Mouse (Mus musculus) megakaryocyte, embryonic 14.5 days (primary cell): ENCODE data around the gene Glud1.

ENCODE experiments used
- FLI1 ChIP-seq: IDR thresholded peaks from 2 replicates; pipeline ENCODE4 v1.6.1; 2012; ENCODE audit warnings: low read length, inconsistent platforms, mixed read lengths
- GATA1 ChIP-seq: IDR thresholded peaks from 3 replicates; pipeline ENCODE4 v1.6.1; 2012; ENCODE audit warnings: mixed read lengths, low read length, inconsistent platforms, borderline replicate concordance

DNA sequence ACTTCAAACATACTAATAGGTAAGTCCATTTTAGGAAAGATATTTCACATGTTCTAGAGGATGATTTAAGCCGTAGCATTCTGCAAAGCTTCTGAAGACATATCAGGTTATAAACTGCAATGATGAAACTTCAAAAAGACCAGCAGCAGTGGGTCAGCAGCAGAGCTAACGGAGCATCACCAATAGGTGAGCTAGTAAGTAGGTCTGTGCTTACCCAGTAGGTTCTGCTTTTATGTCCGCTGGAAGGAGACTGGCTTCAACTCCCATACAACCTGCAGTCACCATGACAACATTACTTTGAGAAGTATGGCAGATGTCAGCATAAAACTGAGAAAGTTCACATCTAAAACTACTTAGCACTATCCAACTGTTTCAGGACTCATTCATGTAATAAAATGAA is 16.9 kb upstream of the Glud1 start:
- TF ChIP-seq GATA1 (no peak), FLI1 (no peak)
